Mouse (Mus musculus) forebrain, embryonic 10.5 days (tissue): ENCODE measurements around the gene Dapk3. TPM values are rescaled to one million over a fixed set of nuclear protein-coding genes. Genes with fewer than 3 reads are reported as not detected.

Experiments
- DNase-seq: peaks from one replicate; pipeline ENCODE4 v3.0.0-alpha.2; 2017; ENCODE audit warnings: low spot score; ENCODE audit errors: extremely low spot score
- H3K27ac ChIP-seq: fragments of 300-500 bp; sonication (generic); 2 replicates; pipeline ENCODE4 v1.5.1; 2016; ENCODE audit warnings: mild to moderate bottlenecking
- H3K27me3 ChIP-seq: fragments of 300-500 bp; sonication (generic); 2 replicates; pipeline ENCODE4 v1.6.1; 2016; ENCODE audit warnings: mild to moderate bottlenecking; ENCODE audit not compliant: poor library complexity, severe bottlenecking
- H3K36me3 ChIP-seq: fragments of 300-500 bp; sonication (generic); replicated peaks from 2 replicates; pipeline ENCODE4 v1.6.1; 2016; ENCODE audit warnings: mild to moderate bottlenecking, moderate library complexity
- H3K4me1 ChIP-seq: fragments of 300-500 bp; sonication (generic); 2 replicates; pipeline ENCODE4 v1.6.1; 2016
- H3K4me3 ChIP-seq: fragments of 300-500 bp; sonication (generic); 2 replicates; pipeline ENCODE4 v1.5.1; 2016; ENCODE audit warnings: mild to moderate bottlenecking, moderate library complexity
- H3K9me3 ChIP-seq: fragments of 300-500 bp; sonication (generic); 2 replicates; pipeline ENCODE4 v1.6.1; 2016; ENCODE audit warnings: mild to moderate bottlenecking, moderate library complexity
- WGBS: fragments of 180-500 bp; shearing (Covaris S2); methylation state at CpG from one replicate; pipeline ENCODE4 v1.1.7; 2016; 5-methylcytosine and 5-hydroxymethylcytosine counted together
- polyA plus RNA-seq: library from polyadenylated mRNA; unstranded; fragments of >200 nt; fragmentation: Nextera tagmentation; extraction: Ambion mirVana; gene quantifications from 2 replicates; pipeline ENCODE4 v1.2.1, GENCODE M21; 2016

Dapk3 gene
- polyA plus RNA-seq, 1 experiment from 2014 or later = 41.6 TPM

DNA sequence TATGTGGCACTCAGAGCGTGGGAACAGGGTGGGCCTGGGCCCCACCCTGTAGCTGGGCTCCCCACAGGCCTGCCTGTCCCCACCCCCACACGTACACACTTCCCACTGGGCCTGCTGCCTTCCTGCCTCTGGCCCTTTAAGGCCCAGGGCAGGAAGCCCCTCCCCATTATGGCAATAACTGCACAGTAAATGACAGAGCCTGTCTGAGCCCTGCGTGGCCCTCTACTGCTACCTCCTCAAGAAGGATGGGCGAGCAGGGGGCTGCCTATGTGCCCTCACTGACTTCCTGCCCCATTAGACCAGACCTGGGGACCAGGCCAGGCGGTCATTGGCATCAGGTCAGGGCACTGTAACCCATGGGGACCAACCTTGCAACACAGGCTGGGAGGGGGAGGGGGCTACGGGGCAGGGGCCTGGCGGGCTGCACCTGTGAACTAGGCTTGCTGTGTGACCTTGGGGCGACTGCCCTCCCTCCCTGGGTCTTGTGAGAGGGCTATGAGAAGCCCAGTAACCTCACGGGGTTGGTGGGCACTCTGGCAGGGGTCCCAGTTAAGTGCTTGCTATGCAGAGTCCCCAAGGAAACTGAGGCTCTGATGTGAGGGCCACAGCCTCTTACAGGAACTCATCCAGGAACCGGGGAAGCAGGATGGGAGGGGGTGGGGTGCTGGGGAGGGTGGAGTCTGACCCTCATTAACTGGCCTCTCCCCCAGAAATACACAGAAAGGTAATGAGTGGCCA lies 41.9 kb upstream of the Dapk3 start:
- H3K4me1 ChIP-seq = peaks cover 61% of the 10 kb centered on the region
- 79% methylated on average over 10 of the region's 10 CpGs for WGBS
- H3K4me3 ChIP-seq = peak overlapping the region; percentile 91; the same call in 1 of the 2 replicates

DNA sequence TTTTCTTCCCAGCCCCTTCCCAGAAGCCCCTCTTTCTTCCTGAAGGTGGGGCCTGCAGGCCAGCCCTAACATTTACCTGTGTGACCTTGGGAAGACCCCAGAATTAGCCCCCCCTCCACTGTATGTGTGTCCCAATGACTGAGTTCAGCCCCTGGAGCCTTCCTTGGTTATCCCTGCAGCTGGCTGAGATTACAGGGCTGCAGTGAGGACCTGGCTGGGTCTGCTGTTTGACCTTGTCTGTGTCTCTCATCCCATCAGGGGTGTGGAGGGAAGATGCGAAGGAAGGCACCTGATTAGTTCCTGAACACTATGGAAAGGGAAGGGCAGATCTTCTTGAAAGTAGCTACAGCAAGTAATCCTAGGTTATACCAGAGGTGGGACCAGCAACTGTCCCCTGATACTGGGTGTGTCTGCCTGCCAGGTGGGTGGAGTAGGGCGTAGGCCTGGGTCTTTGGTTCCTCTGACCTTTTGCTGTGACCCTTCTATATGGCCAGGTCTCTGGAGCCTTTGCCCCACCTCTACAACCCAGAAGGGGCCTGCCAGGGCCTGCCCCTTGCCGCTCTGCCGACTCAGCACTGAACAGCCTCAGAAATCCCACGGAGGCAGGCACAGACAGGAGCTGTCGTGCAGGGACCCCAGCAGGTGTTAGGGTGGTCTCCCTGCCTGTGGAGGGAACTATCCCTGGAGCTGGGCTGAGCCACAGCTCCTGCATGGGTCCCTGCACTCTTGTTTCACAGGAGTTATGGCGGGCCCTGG lies 41.2 kb upstream of the Dapk3 start:
- 85% methylated on average over 7 of the region's 7 CpGs for WGBS
- Histone ChIP-seq H3K27ac (0 out of 2 replicates have a peak overlapping the region, but pooled peaks have one; percentile 97), H3K27me3 (no peaks in the 10 kb centered on the region), H3K9me3 (0 out of 2 replicates have a peak, but pooled peaks cover 7% of the 10 kb centered on the region), H3K4me3 (peak overlapping the region; percentile 13; the same call in 1 of the 2 replicates), H3K36me3 (peaks cover 49% of the 10 kb centered on the region), H3K4me1 (peaks cover 56% of the 10 kb centered on the region)
- DNase-seq = no peak

More for the DNA sequence above, 41.9 kb upstream of the Dapk3 start:
- H3K27me3 ChIP-seq = peaks cover 3% of the 10 kb centered on the region
- peaks cover 41% of the 10 kb centered on the region for H3K36me3 ChIP-seq
- 0 out of 2 replicates have a peak, but pooled peaks cover 7% of the 10 kb centered on the region for H3K9me3 ChIP-seq
- DNase-seq = no peak
- peak overlapping the region; percentile 97 for H3K27ac ChIP-seq

DNA sequence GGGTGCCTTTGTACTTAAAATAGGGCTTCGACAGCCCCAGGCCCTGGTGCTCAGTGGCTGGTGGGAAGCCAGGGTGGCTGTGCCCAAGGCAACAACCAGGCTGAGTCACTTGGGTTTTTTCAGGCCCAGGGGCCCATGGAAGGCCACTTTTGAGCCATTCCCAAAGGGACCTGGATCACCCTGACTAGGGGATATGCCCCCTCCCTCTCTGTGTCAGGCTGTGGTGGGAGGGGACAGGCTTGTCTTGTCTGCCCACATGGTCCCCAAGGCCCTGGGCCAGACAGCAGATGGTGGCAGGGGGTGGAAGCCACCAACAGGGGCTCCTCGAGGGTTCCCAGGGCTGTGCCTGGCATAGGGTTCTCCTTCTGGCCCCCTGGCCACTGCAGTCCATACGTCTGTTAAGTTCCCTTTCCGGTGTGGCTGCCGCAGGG lies 40.2 kb upstream of the Dapk3 start:
- H3K4me1 ChIP-seq = peaks cover 56% of the 10 kb centered on the region
- H3K36me3 ChIP-seq = peaks cover 58% of the 10 kb centered on the region
- 85% methylated on average over 5 of the region's 5 CpGs for WGBS
- H3K4me3 ChIP-seq = no peak overlapping the region
- no peak for DNase-seq
- peak overlapping the region; percentile 56; the same call in 1 of the 2 replicates for H3K27ac ChIP-seq
- H3K27me3 ChIP-seq = no peaks in the 10 kb centered on the region
- 0 out of 2 replicates have a peak, but pooled peaks cover 7% of the 10 kb centered on the region for H3K9me3 ChIP-seq

DNA sequence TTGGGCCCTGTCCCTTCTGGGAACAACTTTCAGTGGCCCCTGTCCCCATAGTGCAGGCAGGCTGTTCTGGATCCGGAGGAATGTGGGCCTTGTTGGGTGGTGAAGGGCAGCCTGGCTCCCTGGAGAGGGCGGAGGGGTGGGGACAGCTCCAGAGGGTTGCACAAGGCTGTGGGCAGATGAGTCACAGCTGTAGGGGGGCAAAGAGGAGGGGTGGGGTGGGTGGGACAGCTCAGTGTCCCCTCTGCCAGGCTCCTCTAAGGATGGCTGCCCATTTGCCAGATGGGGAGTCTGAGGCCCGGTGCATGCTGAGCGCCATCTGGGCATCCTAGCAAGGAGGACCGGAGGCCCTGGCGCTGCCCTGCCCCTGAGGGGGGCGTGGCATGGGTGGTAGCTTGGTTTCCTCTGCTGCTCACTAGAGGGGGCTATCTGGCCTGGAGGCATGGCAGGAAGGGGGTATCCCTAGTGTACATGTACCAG lies 39.6 kb upstream of the Dapk3 start:
- Histone ChIP-seq H3K9me3 (0 out of 2 replicates have a peak, but pooled peaks cover 7% of the 10 kb centered on the region), H3K27me3 (no peaks in the 10 kb centered on the region), H3K4me3 (no peak overlapping the region), H3K4me1 (peaks cover 53% of the 10 kb centered on the region), H3K27ac (peak overlapping the region; percentile 56; the same call in 1 of the 2 replicates), H3K36me3 (peaks cover 64% of the 10 kb centered on the region)
- DNase-seq = no peak
- WGBS = 94% methylated on average over 7 of the region's 7 CpGs

DNA sequence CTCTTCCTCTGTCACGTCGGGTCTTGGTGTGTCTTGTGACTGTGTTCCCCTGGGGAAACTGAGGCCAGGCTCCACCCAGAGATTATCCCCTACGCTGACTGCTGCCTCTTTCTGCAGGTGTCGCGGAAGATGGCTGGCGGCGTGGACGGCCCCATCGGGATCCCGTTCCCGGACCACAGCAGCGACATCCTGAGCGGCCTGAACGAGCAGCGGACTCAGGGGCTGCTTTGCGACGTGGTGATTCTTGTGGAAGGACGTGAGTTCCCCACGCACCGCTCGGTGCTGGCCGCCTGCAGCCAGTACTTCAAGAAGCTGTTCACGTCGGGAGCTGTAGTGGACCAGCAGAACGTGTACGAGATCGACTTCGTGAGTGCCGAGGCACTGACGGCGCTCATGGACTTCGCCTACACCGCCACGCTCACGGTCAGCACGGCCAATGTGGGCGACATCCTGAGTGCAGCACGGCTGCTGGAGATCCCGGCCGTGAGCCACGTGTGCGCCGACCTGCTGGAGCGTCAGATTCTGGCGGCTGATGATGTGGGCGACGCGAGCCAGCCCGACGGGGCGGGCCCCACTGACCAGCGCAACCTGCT lies 38.9 kb upstream of the Dapk3 start:
- H3K36me3 ChIP-seq = peaks cover 72% of the 10 kb centered on the region
- no peak for DNase-seq
- H3K27ac ChIP-seq = no peak overlapping the region
- peaks cover 46% of the 10 kb centered on the region for H3K4me1 ChIP-seq
- 96% methylated on average over 52 of the region's 52 CpGs for WGBS
- no peak overlapping the region for H3K4me3 ChIP-seq
- no peaks in the 10 kb centered on the region for H3K27me3 ChIP-seq
- H3K9me3 ChIP-seq = 0 out of 2 replicates have a peak, but pooled peaks cover 7% of the 10 kb centered on the region

DNA sequence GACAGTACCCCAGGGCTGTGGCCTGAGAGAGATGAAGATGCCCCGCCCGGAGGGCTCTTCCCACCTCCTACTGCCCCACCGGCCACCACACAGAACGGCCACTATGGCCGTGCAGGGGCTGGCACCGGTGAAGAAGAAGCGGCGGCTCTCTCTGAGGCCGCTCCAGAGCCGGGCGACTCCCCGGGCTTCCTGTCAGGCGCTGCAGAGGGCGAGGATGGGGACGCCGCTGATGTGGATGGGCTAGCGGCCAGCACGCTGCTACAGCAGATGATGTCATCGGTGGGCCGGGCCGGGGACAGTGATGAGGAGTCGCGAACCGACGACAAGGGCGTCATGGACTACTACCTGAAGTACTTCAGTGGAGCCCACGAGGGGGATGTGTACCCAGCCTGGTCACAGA lies 38.1 kb upstream of the Dapk3 start:
- no peak overlapping the region for H3K4me3 ChIP-seq
- no peaks in the 10 kb centered on the region for H3K27me3 ChIP-seq
- WGBS = 95% methylated on average over 27 of the region's 27 CpGs
- H3K36me3 ChIP-seq = peaks cover 79% of the 10 kb centered on the region
- no peak for DNase-seq
- H3K4me1 ChIP-seq = peaks cover 38% of the 10 kb centered on the region
- no peak overlapping the region for H3K27ac ChIP-seq
- H3K9me3 ChIP-seq = 0 out of 2 replicates have a peak, but pooled peaks cover 7% of the 10 kb centered on the region

DNA sequence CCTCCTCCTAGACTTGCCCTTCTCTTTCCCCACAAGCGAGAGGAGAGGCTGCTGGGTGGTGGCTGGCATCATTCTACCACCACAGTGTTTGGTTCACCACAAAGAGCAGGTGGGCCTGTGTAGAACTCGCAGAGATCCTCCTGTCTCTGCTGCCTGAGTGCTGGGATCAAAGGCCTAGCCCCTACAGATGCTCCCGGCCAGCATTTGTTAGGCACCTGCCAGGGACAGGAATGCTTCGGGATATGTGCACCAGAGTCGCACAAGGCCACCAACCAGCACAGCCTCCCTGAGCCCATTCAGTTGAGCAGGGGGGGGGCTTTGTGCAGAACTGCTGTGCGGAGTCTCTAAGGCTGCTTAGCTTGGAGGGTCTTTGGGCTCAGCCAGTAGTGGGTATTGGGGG lies 37.5 kb upstream of the Dapk3 start:
- H3K27ac ChIP-seq = no peak overlapping the region
- WGBS = 96% methylated on average over 6 of the region's 6 CpGs
- H3K4me1 ChIP-seq = peaks cover 32% of the 10 kb centered on the region
- no peaks in the 10 kb centered on the region for H3K27me3 ChIP-seq
- no peak overlapping the region for H3K4me3 ChIP-seq
- H3K36me3 ChIP-seq = peaks cover 85% of the 10 kb centered on the region
- 0 out of 2 replicates have a peak, but pooled peaks cover 7% of the 10 kb centered on the region for H3K9me3 ChIP-seq
- DNase-seq = no peak

DNA sequence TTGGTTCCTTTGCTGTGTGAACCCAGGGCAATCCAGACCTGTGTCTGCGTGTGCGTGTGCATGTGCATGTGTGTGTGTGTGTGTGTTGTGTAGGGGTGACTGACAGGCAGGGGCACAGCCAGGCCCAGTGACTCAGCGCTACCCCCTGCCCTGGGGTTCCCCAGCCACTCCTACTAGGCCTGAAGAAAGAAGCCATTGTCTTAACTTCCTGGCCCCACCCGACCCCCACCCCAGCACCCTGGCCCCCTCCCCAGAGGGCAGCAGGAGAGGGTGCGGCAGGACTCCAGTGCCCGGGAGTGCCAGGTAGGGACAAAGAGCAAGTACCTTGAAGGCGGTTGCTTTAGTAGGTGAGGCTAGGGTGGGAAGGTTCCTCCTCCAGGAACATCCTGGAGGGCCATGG lies 37.0 kb upstream of the Dapk3 start:
- no peak overlapping the region for H3K4me3 ChIP-seq
- DNase-seq = no peak
- H3K27ac ChIP-seq = 0 out of 2 replicates have a peak overlapping the region, but pooled peaks have one; percentile 35
- 87% methylated on average over 7 of the region's 7 CpGs for WGBS
- 0 out of 2 replicates have a peak, but pooled peaks cover 7% of the 10 kb centered on the region for H3K9me3 ChIP-seq
- H3K36me3 ChIP-seq = peaks cover 84% of the 10 kb centered on the region
- H3K4me1 ChIP-seq = peaks cover 27% of the 10 kb centered on the region
- no peaks in the 10 kb centered on the region for H3K27me3 ChIP-seq

DNA sequence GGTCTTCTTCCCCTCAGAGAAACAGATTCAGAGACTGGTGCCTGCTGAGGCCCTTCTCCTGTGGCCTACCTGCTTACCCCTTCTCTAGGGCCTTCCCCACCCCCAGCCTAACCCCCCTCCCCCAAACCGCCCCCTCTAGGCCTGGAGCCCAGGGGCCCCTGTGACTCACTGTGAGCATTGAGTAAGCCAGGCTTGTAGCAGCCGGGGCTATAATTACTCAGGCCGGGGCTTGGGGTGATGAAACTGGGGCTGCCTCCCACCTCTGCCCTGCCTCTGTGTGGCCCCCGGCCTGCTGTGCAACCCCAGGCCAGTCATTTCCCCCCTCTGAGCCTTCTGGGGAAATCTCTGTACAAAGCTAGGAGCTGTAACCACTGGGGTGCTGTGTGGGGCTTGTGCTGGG lies 36.5 kb upstream of the Dapk3 start:
- Histone ChIP-seq H3K27ac (no peak overlapping the region), H3K36me3 (peaks cover 87% of the 10 kb centered on the region), H3K4me3 (no peak overlapping the region), H3K9me3 (0 out of 2 replicates have a peak, but pooled peaks cover 7% of the 10 kb centered on the region), H3K27me3 (no peaks in the 10 kb centered on the region), H3K4me1 (peaks cover 22% of the 10 kb centered on the region)
- DNase-seq = no peak
- 93% methylated on average over 4 of the region's 4 CpGs for WGBS

DNA sequence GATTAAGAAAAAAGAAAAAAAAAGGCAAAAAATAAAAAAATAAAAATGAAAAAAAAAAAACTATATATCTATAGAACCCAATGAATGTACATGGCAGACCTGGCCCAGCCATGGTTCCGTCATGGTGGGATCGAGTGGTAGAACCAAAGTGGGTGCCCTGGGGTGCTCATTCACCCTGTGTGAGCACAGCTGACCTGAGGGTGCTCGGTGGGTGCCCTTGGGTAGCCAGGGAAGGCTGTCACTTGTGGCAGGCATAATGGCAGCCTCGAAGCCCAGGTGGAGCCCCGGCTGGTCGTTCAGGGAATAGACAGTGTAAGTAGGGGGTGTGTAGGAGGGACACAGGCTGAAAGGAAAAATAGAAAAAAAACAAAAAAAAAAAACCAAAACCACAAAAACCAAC lies 31.5 kb upstream of the Dapk3 start:
- Histone ChIP-seq H3K4me3 (no peak overlapping the region), H3K36me3 (peaks cover 89% of the 10 kb centered on the region), H3K27ac (no peak overlapping the region), H3K9me3 (no peaks in the 10 kb centered on the region), H3K27me3 (no peaks in the 10 kb centered on the region), H3K4me1 (peaks cover 8% of the 10 kb centered on the region)
- 84% methylated on average over 6 of the region's 6 CpGs for WGBS
- DNase-seq = no peak

DNA sequence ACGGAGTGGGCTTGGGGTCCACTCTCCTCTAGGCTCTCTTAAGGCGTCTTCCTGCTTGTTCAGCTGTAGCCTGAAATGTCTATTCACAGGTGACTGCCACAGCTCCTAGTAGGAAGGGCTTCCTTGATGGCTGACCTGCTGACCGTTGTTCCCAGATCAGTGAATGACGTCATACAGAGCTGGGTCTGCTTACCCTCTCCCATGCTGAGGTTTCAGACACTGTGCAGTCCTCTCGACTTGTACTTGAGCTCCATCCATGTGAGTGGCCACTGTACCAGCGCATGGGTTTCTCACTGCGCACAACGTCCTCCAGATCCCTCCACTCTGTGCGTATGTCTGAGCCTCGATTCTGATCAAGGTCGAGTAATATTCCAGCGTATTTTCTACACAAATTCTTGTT lies 30.2 kb upstream of the Dapk3 start:
- peaks cover 8% of the 10 kb centered on the region for H3K4me1 ChIP-seq
- no peaks in the 10 kb centered on the region for H3K9me3 ChIP-seq
- no peaks in the 10 kb centered on the region for H3K27me3 ChIP-seq
- H3K27ac ChIP-seq = no peak overlapping the region
- H3K4me3 ChIP-seq = no peak overlapping the region
- no peak for DNase-seq
- WGBS = 78% methylated on average over 12 of the region's 12 CpGs
- peaks cover 89% of the 10 kb centered on the region for H3K36me3 ChIP-seq

DNA sequence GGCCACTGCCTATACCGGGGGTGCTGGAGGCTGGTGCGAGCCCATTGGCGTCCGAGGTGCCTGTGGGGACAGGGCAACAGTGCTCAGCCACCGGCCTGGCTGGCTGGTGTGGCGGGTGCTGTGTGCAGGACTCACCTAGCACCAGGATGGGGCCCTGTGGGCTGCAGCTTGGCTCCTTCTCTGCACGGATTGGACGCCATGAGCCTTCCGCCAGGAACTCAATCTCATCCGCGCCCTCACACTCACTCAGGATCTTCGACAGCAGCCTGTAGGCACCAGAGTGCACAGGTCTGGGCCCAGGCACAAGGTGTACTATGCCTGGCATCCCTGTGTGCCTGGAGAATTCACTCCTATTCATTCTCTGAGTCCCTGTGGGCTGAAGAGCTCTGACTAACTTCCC lies 28.5 kb upstream of the Dapk3 start:
- H3K9me3 ChIP-seq = no peaks in the 10 kb centered on the region
- no peaks in the 10 kb centered on the region for H3K27me3 ChIP-seq
- DNase-seq = no peak
- H3K4me3 ChIP-seq = no peak overlapping the region
- peaks cover 89% of the 10 kb centered on the region for H3K36me3 ChIP-seq
- 0 out of 2 replicates have a peak overlapping the region, but pooled peaks have one; percentile 5 for H3K27ac ChIP-seq
- peaks cover 8% of the 10 kb centered on the region for H3K4me1 ChIP-seq
- WGBS = 91% methylated on average over 12 of the region's 12 CpGs
